Mouse (Mus musculus) testis, adult 2 months (tissue): ENCODE results near the gene Bach2.

ENCODE experiments used
- CTCF ChIP-seq: fragments of 200-500 bp; IDR thresholded peaks from 2 replicates; pipeline ENCODE4 v1.5.1; 2012; ENCODE audit warnings: low read depth, mild to moderate bottlenecking, inconsistent platforms, low read length, moderate library complexity; ENCODE audit not compliant: control insufficient read depth, insufficient read depth, insufficient replicate concordance
- POLR2A ChIP-seq: fragments of 200-500 bp; IDR thresholded peaks from 2 replicates; pipeline ENCODE4 v1.6.1; 2012; ENCODE audit warnings: low read depth, mild to moderate bottlenecking, inconsistent platforms, low read length, moderate library complexity; ENCODE audit not compliant: control insufficient read depth

DNA sequence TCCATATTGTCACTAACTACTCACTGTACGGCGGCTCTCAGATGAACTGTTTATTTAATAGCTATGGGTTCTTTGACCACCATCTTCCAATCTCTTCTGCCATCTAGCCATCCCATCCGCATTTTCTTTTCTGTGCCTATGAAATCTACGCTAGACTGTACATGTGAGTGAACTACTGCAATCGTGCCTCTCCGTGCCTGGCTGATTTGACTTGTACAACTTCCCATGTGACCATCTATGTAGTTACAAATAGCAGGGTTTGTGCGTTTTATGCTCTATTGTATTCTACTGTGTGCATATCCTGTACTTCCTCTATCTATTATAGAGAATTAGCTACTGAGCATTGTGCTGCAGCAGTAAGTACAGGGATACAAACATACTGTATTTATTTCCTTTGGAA lies 316.9 kb downstream of the Bach2 start:
- no peak for TF ChIP-seq CTCF
- no peak for TF ChIP-seq POLR2A
